Mouse (Mus musculus) 416B (cell line): ENCODE results near the gene Pan3.

ENCODE experiments used
- DNase-seq: peaks from one replicate; pipeline ENCODE4 v3.0.0; 2011; ENCODE audit warnings: low read depth

Gene Pan3

DNA sequence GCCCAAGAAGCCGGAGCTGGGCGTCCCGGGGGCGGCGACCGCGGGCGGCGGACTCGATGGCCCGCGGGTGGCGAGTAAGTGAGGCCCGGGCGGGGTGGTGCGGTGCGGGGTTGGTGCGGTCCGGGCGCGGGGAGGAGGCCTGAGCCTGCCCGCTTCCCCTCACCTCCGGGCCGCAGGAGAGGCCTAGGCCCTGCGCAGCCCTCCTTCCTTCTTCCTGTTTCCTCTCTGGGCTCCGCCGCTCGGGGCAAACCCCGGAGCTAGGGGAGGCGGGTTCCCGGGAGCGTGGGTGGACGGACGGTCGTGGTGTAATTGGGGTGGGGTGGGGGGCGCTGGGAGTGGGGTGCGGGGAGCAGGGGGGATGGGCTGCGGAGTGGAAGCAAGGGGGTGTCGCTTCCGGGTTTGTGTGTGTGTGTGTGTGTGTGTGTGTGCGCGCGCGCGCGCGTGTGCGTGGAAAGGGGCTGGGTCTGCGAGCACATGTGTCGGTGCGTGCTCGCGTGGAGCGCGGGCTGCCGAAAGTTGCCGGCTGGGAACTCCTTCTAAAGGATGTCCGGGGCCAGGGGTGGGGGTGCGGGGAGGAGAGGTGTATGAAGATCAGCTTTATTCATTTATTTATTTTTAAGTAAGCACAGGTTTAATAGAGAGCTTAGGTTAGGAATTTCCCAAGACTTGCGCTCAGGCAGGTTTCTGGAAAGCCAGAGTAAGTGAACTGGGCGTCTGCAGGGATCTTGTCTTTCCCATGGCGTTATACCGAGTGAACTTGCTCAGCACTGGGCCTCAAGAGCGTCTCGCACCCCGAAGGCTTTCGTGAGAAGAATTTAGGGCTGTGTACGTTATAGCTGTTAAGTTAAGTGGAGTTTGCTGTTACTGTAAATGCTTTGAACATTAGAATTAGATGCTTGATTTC is 1.2 kb downstream of the Pan3 start:
- peak; percentile 68 for DNase-seq

DNA sequence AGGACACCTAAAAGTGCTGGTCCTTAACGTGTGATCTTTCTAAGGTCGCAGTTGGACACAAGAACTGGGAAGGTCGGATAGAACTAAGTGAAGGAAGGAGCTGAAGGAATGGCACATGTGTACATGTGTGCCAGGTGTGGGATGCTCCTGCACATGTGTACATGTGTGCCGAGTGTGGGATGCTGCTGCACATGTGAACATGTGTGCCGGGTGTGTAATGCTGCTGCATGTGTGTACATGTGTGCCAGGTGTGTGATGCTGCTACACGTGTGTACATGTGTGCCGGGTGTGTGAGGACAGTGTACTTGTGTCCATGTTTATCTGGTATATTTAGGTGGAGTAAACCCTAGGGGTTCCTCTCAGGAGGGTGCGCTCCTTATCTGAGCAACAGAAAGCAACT is 3.0 kb downstream of the Pan3 start:
- DNase-seq, result no peak

DNA sequence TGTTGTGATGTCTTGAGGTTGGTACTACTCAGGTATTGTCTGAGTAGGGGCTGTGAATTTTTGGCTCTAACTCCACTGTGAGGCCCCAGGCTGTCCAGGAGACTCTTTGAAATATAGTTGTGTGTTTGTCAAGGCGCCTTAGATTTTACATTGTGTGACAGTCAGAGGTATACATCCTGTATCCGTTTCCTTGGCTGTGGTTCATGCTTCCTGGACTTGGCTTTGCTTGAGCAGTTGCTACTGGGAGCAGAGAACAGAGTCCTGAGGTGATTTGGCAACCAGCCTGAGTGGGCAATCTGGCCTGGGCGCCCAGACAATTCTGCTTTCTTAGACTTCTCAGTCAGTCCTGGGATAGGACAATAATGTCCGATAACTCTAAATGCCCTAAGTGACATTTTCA is 5.3 kb downstream of the Pan3 start:
- peak; percentile 81 for DNase-seq

DNA sequence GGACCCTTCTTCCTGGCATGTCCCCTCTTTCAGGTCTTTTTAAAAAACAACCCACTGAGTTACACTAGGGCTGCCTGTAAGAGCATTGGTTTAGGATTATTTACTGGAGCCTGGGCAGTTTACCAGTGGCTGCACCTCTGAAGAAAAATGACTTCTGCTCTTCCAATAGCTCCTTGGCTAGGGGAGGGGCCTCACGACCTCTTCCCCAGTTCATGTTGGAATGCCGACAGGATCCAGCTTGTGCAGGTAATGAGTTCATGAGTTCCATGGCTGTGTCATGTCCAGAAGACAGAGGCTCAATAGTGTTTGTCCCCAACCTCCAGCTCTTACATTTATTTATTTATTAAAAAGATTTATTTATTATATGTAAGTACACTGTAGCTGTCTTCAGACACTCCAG is 5.8 kb downstream of the Pan3 start:
- DNase-seq, result no peak

DNA sequence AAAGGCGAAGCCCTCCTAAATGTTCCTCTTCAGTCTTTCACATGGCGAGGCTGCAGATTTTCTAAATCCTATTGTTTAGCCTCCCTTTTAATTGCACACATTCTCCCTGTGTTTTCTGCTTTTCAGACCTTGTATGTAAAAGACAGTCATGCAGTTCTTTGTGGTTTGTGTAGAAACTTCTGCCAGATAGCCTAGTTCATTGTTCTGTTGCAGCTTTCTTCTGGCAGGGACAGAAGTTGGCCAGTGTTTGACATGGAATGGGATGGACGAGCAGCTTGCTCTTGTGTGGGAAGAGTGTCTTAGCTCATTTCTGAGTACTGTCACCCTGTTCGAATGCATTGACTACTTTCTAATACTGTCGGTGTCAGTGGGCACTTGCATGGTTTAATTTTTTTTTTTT is 6.5 kb downstream of the Pan3 start:
- no peak for DNase-seq

DNA sequence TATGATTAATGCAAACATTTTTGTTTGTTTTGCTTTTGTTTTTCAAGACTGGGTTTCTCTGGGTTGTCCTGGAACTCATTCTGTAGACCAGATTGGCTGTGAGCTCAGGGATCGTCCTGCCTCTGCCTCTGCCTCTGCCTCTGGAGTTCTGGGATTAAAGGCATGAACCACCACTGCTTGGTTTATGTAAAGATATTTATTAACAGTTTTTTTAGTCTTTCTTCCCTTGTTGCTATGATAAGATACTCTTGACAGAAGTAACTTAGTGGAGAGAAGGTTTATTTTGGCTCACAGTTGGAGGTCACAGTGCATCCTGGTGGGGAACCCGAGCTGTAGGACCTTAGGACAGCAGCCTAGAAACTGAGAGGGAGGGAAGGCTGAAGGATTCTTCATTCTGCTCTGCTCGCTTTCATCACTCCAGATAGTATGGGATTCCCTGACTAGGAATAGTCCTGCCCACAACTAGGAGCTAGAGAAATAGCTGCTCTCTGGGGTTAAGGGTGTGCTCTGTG is 11.1 kb downstream of the Pan3 start:
- no peak for DNase-seq

DNA sequence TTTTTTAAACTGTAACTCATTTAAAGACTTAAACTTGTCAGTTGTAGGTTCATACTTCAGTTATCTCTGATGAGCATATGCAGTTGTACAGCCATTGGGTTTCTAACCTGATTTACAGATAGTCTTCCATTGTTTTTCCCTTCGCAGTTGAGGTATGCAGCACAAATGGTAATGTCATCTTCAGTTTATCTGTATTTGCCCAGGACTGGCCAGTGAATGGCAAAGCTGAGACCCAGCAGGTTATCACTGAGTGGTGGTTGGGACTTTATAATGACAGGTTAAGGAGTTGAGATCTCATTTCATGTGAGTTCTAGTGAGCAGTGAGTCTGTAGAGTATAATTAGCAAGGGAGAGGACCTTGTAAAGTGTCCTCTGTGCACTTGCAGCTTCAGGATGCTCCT is 12.0 kb downstream of the Pan3 start:
- DNase-seq, result no peak

DNA sequence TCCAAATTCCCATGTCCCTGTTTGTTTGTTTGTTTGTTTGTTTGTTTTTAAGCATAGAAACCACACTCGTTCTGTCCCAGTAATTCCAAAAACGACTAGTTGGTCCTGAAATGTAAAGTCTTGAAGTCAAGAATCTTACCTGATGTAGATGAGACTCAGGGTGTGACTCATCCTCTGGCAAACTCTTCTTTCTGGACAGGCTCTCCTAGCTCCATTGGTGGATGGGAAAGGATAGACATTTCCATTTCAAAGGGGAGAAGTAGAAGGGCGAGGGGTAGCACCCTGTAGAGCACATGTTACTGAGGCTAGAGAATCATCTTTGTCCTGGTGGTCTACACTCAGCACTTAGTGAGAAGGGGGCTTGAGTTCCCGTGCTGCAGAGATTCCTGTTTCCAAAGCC is 12.8 kb downstream of the Pan3 start:
- no peak for DNase-seq

DNA sequence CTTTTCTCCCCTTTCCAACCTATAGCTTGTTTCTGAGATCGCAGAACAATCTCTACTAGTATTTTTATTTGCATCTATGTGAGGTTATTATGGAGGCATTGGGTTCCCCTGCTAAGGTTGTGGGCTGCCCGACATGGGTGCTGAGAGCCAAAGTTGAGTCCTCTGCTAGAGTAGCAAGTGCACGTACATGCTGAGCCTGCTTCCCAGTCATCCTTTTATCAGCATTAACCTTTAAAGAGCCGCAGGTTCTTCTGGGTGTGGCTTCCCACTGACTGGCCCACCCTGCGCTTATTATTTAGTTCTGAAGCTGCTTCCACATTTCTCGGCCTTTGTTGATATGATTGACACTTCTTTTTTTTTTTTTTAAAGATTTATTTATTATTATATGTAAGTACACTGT is 14.3 kb downstream of the Pan3 start:
- no peak for DNase-seq

DNA sequence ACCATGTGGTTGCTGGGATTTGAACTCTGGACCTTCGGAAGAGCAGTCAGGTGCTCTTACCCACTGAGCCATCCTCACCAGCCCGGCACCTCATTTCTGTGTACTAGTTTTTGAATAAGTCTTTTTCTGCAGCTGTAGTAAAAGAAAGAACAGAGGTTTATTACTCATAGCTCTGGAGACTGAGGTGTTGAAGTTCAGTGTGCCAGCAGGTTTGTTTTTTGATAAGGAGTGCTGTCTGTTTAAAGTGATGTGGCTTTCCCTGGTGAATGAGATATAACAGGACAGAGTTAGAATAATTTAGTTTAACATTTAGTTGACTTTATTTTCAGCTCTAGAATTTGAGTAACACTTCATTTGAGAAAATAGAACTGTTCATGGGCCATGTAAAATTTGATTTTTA is 14.8 kb downstream of the Pan3 start:
- DNase-seq, result no peak

DNA sequence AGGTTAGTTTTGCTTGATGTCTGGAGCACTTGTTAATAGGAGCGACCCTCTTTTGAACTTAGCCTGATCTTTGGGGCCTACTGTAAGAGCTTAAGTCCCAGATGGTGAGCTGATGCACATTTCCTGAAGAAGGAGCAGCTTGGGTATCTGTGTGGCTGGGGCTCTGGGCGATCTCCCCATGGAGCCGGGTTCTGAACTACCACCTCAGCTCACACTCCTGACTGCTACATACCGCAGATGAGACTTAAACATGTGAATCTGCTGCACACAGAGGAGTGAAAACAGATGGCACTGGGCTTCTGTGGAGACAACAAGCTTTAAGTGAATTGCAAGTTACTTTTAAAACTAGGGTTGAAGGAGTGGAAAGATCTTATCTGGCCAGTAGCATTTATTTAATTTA is 15.3 kb downstream of the Pan3 start:
- DNase-seq, result no peak

DNA sequence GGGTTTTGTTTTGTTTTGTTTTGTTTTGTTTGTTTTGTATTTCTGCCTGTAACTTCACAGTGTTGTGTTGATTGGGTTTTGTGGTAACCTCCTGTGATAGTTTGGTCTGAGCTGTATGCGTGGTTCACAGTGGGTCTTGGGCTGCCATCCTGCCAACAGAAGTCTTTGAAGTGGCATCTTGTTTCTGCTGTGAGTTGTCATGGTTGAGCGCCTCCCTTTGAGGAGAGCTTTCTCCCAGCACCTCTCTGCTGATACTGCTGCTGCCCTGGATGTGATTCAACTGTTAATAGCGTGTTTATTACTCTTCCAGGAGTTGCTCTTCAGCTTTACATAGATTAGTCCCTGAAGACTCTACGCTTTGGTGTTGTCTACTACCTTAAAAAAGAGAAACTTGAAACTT is 18.6 kb downstream of the Pan3 start:
- no peak for DNase-seq

DNA sequence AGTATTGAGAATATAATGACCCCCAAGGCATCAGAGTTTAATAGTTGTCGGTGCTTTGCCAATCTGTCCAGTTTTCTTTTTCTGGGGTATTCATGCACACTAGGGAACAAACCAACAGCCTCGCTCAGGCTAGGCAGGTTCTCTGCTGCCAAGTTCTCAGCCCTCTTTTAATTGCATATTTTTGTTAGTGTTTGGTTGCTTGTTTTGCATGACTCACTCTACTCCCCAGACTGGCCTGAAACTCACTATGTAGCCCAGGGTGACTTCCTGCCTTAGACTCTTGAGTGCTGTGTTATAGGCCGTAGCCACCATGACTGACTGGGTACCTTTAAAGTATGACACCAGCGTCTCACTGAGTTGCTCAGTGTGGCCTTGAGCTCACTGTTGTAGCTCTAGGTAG is 19.0 kb downstream of the Pan3 start:
- peak; percentile 76 for DNase-seq

DNA sequence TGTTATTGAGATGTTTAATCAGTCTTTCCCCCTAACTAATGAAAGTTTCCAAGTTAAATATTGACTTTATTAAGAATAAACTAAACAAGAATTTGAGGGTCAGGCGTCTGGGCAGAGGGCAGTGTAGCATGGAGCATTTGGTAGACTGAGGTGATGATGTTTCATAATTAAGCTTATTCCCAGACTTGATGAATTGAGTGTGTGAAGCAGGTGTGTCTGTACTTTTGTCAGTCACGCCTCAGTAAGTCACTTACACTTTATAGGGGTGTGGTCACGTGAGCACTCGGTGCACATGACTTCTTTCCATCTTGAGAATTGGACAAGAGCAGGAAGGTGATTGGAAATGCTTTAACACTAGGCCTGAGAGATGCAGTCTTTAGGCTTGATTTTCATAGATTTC is 26.5 kb downstream of the Pan3 start:
- no peak for DNase-seq

DNA sequence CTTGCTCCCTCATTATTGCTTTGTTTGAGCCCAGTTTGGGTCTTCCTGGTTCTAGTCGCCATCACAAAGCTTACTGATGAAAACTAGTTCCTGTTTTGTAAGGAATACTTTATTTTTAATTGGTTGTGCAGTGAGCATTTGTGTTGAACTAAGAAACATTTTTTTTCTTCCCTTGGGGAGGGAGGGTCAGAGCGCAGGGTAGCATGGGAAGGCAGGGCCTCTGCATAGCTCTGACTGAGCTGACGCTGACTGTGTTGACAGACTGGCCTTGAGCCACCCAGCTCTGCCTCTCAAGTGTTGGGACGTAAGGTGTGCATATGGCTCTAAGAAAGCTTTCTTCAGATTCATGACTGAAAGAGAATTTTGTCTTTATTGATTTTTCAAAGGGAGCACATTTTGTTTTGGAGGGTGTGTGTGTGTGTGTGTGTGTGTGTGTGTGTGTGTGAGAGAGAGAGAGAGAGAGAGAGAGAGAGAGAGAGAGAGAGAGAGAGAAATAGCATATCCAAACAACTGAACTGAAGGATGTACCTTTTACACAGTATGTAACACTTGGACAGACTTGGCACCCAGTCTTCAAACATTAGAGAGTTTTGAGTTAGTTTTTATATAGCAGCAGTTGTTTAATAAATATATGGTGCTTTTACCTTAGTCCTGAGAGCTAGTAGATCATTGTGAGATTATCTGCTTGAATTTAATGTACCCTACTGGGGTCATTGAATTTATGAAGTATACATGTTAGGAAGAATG is 30.0 kb downstream of the Pan3 start:
- DNase-seq, result no peak

DNA sequence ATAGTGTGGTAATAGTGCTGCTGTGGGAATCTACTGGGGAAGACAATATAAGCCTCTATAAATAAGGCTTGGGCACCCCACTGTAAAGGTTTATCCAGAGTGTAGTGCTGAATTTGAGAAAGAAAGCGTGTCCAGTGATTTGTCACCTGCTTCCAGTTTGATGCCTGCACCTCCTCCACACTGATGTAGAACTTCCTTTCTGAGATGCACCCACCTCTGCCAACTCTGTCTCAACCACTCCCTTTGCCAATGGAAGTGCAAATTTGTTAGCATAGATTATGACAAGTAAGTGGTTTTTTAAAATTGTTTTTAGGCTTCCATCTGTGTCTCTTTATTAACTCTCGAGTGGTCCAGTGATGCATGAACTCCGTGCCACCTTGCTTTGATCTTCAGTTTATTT is 33.3 kb downstream of the Pan3 start:
- DNase-seq, result no peak

DNA sequence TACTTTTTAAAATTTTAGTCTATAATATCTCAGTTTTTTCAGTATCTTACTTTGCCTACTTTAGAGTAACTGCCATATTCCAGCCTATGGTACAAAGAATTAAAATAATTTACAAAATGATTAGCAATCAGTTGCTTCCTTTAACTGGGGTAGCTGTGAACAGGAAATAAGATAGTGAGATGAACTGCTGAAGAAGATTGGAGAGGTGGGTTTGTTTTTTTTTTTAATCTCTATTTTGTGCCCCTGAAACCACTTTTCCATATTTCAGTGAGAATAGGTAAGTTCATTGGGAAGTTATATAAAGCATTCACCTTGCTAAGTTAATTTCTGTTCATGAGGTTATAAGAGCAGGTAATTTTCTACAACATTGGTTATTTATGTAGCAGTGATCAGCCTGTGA is 36.4 kb downstream of the Pan3 start:
- DNase-seq, result no peak

DNA sequence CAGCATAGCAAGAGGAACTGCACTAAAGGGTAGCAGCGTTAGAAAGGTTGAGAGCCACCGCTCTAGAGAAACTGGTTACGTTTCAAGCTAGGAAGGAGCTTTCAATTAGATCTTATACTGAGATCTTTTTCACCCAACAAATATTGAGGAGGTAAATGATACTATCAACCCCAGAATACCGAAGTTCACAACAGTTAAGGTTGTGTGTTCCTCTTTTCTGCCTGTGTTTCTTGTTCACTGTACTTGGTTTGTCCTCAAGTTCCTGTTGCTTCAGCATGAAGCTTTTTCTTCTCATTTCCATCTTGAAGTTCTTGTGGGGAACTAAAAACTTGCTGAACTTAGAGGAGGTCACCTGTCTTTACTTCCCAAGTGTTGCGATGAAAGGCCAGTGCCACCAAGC is 41.2 kb downstream of the Pan3 start:
- DNase-seq, result peak; percentile 42

DNA sequence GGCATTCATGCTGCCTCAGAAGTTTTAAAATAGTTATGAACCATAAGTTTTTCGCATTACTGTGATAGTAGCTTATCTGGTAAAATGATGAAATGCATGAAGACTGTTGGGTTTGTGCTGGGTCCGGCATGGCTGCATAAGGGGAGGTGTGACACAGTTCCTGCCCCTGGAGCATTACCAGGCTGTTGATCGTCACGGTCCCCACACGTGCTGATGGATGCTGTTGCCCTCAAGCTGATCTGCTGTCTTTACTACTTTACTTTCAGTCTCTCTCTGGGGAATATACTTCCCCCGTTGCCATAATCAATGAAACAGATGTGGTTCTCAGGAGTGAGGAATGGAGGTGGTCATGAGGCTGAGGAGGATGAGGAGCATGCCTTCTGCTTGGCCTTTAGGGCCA is 43.1 kb downstream of the Pan3 start:
- no peak for DNase-seq

DNA sequence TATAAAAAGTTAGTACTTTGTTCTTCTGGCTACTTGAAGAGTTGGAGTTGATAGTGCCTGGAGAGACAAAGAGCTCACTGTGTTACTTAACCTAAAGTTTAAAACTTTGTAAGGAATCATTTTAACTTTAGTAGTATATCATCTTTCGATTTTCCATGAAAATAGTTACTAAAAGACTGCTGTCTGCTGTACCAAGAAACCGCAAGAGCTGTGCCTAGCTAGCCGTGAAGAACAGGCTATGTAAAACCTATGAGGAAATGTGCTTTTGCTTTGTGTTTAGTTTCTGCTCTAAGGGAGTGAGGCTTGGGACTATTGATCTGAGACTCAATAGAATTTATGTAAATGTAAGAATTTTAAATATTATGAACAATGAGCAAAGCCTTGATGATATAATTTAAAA is 43.9 kb downstream of the Pan3 start:
- no peak for DNase-seq

DNA sequence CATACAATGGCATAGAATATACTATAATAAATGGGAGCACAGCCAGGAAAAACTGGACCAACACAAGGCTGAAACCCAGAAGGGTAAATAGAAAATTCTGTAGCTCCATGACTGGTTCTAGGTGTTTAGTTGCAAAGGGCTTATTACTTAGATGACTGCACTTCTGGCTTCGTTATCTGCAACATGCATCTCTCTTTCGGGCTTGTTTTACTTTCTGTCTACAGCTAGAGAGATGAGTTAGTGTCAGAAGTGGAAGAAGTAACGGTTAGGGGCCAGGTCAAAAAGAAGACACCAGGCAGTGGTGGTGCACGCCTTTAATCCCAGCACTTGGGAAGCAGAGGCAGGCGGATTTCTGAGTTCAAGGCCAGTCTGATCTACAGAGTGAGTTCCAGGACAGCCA is 46.1 kb downstream of the Pan3 start:
- DNase-seq, result no peak

DNA sequence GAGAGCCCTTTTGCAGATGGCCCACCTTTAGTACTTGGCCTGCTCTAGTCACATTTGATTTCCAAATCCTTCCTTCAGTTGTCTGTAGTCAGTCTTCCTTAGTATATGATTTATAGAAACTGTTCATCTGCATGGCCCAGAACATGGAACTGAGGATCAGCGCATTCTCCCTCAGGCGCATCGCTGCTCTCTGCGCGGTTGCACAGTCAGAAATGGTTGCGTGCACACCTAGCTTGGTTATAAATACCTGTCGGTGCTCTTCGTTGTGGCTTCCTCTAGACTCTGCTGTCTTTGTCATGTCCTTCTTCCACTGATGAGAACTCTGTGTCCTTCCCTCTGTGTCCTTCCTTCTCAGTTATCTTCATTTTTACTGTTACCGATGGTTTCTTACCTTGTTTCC is 47.1 kb downstream of the Pan3 start:
- DNase-seq, result no peak

DNA sequence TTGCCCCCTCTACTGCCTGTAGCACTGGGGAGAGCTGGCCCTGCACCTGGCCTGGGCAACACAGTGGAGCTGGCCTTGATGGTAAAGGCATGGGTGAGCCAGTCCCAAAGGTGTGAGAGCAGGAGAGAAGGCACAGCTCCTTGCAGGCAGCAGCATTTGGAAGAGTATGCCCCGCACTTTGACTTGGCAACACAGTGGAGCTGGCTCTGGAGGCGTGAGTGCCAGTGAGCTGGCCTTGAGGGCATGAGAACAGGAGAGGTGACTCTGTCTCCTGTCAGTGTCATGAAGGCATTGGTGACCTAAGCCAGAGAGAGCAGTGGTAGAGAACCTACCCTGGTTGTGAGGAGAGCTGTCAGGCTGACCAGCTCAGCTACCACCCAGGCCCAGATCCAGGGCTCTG is 49.4 kb downstream of the Pan3 start:
- no peak for DNase-seq
